Mouse (Mus musculus) liver, embryonic 16.5 days (tissue): ENCODE results near the gene Olfr1049. TPM values are rescaled to one million over a fixed set of nuclear protein-coding genes. Genes with fewer than 3 reads are reported as not detected.
"Not testable (repeated sequence)": the region's sequence is repeated elsewhere in the genome, so short reads cannot be mapped to it uniquely, and the experiment has no call there.

Experiments
- ATAC-seq: fragments of 200-750 bp; cut with Nextera tagmentation; 2 replicates; pipeline ENCODE4 v1.8.0; 2017; ENCODE audit warnings: low read depth, mild to moderate bottlenecking, moderate number of reproducible peaks, moderate library complexity
- H3K27ac ChIP-seq: fragments of 300-500 bp; sonication (generic); 2 replicates; pipeline ENCODE4 v1.5.1; 2014; ENCODE audit warnings: mild to moderate bottlenecking, low read length
- H3K27me3 ChIP-seq: fragments of 300-500 bp; sonication (generic); 2 replicates; pipeline ENCODE4 v1.6.1; 2014; ENCODE audit warnings: low read depth, low read length, mixed read lengths; ENCODE audit not compliant: control insufficient read depth, insufficient read depth
- H3K36me3 ChIP-seq: fragments of 300-500 bp; sonication (generic); 2 replicates; pipeline ENCODE4 v1.6.1; 2014; ENCODE audit warnings: mild to moderate bottlenecking; ENCODE audit not compliant: control insufficient read depth, insufficient read depth
- H3K4me1 ChIP-seq: fragments of 300-500 bp; sonication (generic); 2 replicates; pipeline ENCODE4 v1.6.1; 2014; ENCODE audit warnings: low read depth, low read length, mixed read lengths; ENCODE audit not compliant: control insufficient read depth
- H3K4me2 ChIP-seq: fragments of 300-500 bp; sonication (generic); 2 replicates; pipeline ENCODE4 v1.6.1; 2014; ENCODE audit warnings: low read depth, low read length, mixed read lengths
- H3K4me3 ChIP-seq: fragments of 300-500 bp; sonication (generic); 2 replicates; pipeline ENCODE4 v1.5.1; 2014; ENCODE audit warnings: low read depth, mild to moderate bottlenecking, low read length
- H3K9ac ChIP-seq: fragments of 300-500 bp; sonication (generic); 2 replicates; pipeline ENCODE4 v1.6.1; 2014; ENCODE audit warnings: low read depth, low read length
- H3K9me3 ChIP-seq: fragments of 300-500 bp; sonication (generic); replicated peaks from 2 replicates; pipeline ENCODE4 v1.6.1; 2016; ENCODE audit warnings: low read length; ENCODE audit not compliant: control insufficient read depth
- WGBS: fragments of 180-500 bp; shearing (Covaris S2); extraction: QIAGEN DNeasy Blood & Tissue Kit; methylation state at CpG from one replicate; pipeline ENCODE4 v1.1.7; 2014; ENCODE audit not compliant: insufficient replicate concordance; 5-methylcytosine and 5-hydroxymethylcytosine counted together
- polyA plus RNA-seq: library from polyadenylated mRNA; unstranded; fragments of >200 nt; fragmentation: Nextera tagmentation; extraction: Ambion mirVana; gene quantifications from 2 replicates; pipeline ENCODE4 v1.2.1, GENCODE M21; 2015

Olfr1049 gene
- polyA plus RNA-seq = not detected in 2 replicates

DNA sequence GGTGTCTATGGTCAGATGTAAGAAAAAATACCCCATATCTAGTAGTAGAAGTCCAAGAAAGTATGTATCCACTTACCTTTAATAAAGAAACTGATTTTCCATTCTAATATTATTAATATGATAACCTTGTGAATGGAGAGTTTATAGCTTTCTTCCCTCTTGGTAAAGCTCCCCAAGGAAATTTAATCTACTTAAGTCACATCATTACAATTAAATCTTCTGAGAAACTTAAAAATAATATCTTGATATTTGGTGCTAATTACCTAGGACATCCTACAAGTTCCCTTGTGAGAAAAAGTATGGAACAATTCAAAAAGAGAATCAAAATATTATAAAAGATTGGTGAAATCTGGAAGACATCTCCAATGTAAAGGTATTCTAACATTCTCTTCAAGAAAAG, at the start of gene Olfr1049:
Gene Olfr1049, minus strand, starts transcription at position 101 of the 400 bp plus-strand sequence.
- H3K4me2 ChIP-seq, H3K9ac ChIP-seq, H3K27ac ChIP-seq, H3K9me3 ChIP-seq, H3K36me3 ChIP-seq, H3K27me3 ChIP-seq, H3K4me3 ChIP-seq, H3K4me1 ChIP-seq, ATAC-seq: not testable (repeated sequence)

- no peaks in the 10 kb centered on the region for H3K9me3 ChIP-seq
- no peak for ATAC-seq
- no peaks in the 10 kb centered on the region for H3K36me3 ChIP-seq
- no peak within 1 kb of the TSS for H3K9ac ChIP-seq
- no peaks in the 10 kb centered on the region for H3K27me3 ChIP-seq
- H3K4me2 ChIP-seq = no peak within 1 kb of the TSS
- H3K4me3 ChIP-seq = no peak within 1 kb of the TSS
- no peak within 1 kb of the TSS for H3K27ac ChIP-seq
- H3K4me1 ChIP-seq = no peaks in the 10 kb centered on the region
Measured at GRCm38 (mm10) chr2:86292155-86292554, 34.0 kb upstream of the Olfr1049 start, which contains the start of gene Olfr1052. Gene Olfr1052, plus strand, starts transcription at chr2:86292455.

GRCm38 (mm10) chr2:86278988-86279387, 20.9 kb upstream of the Olfr1049 start, which contains the start of gene Olfr1051:
Gene Olfr1051, minus strand, starts transcription at chr2:86279088.
- not testable (repeated sequence) for H3K9ac ChIP-seq, H3K4me3 ChIP-seq, H3K4me2 ChIP-seq, ATAC-seq, H3K9me3 ChIP-seq, H3K36me3 ChIP-seq, H3K4me1 ChIP-seq, H3K27ac ChIP-seq, H3K27me3 ChIP-seq

DNA sequence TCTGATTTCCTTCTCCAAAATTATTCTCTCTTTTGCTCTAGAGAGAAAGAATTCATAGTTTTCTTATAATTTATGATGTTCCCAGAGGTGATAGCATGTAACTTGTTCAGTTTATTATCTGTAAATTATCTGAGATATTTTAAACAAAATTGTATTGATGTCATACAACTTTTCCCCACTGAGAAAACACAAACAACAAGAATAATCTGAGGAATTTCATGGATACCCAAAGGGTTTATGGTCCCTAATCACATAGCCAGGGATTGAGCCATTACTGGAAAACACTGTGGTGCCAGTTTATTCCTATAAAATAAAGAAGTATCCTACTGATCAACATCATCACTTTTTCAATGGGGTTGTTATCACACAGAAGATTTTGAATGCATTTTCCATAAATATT, 17.9 kb downstream of the Olfr1049 start, which contains the start of gene Olfr1048:
Gene Olfr1048, minus strand, starts transcription at position 101 of the 400 bp plus-strand sequence.
- no peak for ATAC-seq
- no peaks in the 10 kb centered on the region for H3K36me3 ChIP-seq

DNA sequence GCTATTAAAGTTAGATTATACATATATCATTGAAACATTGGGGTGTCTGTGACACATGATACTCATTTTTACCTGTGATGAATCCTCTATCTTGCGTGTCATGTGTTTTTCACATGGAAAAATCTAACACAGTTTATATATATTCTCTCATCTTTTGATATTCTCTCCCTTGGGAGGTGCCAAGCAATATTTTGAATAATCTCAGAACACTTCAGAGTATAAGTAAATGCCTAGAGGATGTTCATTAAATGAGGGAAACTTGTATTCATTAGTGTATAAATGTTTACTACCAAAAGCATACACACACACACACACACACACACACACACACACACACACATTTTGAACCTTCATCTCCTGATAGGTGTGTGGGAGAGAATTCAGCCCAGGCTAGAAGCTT, 26.8 kb downstream of the Olfr1049 start, which contains the start of gene Olfr1047:
Gene Olfr1047, minus strand, starts transcription at position 101 of the 400 bp plus-strand sequence.
- Histone ChIP-seq H3K9me3 (no peaks in the 10 kb centered on the region; the same call in 1 of the 2 replicates), H3K4me1 (no peaks in the 10 kb centered on the region), H3K4me3 (no peak within 1 kb of the TSS), H3K4me2 (no peak within 1 kb of the TSS), H3K9ac (no peak within 1 kb of the TSS), H3K27me3 (no peaks in the 10 kb centered on the region), H3K27ac (no peak within 1 kb of the TSS), H3K36me3 (no peaks in the 10 kb centered on the region)
- WGBS = 56% methylated on average over 1 of the region's 1 CpGs
- no peak for ATAC-seq

More for the DNA sequence above, 17.9 kb downstream of the Olfr1049 start, which contains the start of gene Olfr1048:
- H3K4me1 ChIP-seq = no peaks in the 10 kb centered on the region
- H3K9me3 ChIP-seq = no peaks in the 10 kb centered on the region; the same call in 1 of the 2 replicates
- no peak within 1 kb of the TSS for H3K27ac ChIP-seq
- no peak within 1 kb of the TSS for H3K4me2 ChIP-seq
- no peak within 1 kb of the TSS for H3K4me3 ChIP-seq
- H3K27me3 ChIP-seq = no peaks in the 10 kb centered on the region
- H3K9ac ChIP-seq = no peak within 1 kb of the TSS

GRCm38 (mm10) chr2:86219214-86219613, 38.9 kb downstream of the Olfr1049 start, which contains the start of gene Olfr1046:
Gene Olfr1046, minus strand, starts transcription at chr2:86219314.
- no peaks in the 10 kb centered on the region for H3K36me3 ChIP-seq
- H3K27ac ChIP-seq = no peak within 1 kb of the TSS
- no peaks in the 10 kb centered on the region for H3K4me1 ChIP-seq
- H3K4me2 ChIP-seq = no peak within 1 kb of the TSS
- H3K4me3 ChIP-seq = no peak within 1 kb of the TSS
- WGBS = 33% methylated on average over 2 of the region's 2 CpGs
- H3K9me3 ChIP-seq = no peaks in the 10 kb centered on the region
- no peak for ATAC-seq
- H3K9ac ChIP-seq = no peak within 1 kb of the TSS
- no peaks in the 10 kb centered on the region for H3K27me3 ChIP-seq

Other genes starting within 250 kb of the Olfr1049 start
- 1.1 and 1.5 TPM in 2 replicates for gene Olfr1033, start 237.7 kb downstream of the Olfr1049 start, polyA plus RNA-seq
- 0.05 and 0.06 TPM in 2 replicates for gene Olfr1034, start 212.5 kb downstream of the Olfr1049 start, polyA plus RNA-seq
- gene Olfr1036, start 184.3 kb downstream of the Olfr1049 start, polyA plus RNA-seq = not detected in 2 replicates
- not detected in 2 replicates for gene Olfr1037, start 170.9 kb downstream of the Olfr1049 start, polyA plus RNA-seq
- gene Olfr1039, start 122.4 kb downstream of the Olfr1049 start, polyA plus RNA-seq = not detected in 2 replicates
- not detected in 2 replicates for gene Olfr1040, start 111.6 kb downstream of the Olfr1049 start, polyA plus RNA-seq
- gene Olfr1042, start 96.5 kb downstream of the Olfr1049 start, polyA plus RNA-seq = not detected in 2 replicates
- not detected in 2 replicates for gene Olfr1043, start 90.8 kb downstream of the Olfr1049 start, polyA plus RNA-seq
- gene Olfr1044, start 80.5 kb downstream of the Olfr1049 start, polyA plus RNA-seq = not detected in 2 replicates
- not detected in 2 replicates for gene Olfr52, start 72.6 kb downstream of the Olfr1049 start, polyA plus RNA-seq
- not detected in 2 replicates for gene Olfr1045, start 55.3 kb downstream of the Olfr1049 start, polyA plus RNA-seq
- not detected in 2 replicates for gene Olfr1046, start 39.0 kb downstream of the Olfr1049 start, polyA plus RNA-seq
- not detected in 2 replicates for gene Olfr1047, start 26.9 kb downstream of the Olfr1049 start, polyA plus RNA-seq
- gene Olfr1048, start 18.0 kb downstream of the Olfr1049 start, polyA plus RNA-seq = not detected in 2 replicates
- not detected in 2 replicates for gene Olfr1051, start 20.8 kb upstream of the Olfr1049 start, polyA plus RNA-seq
- gene Olfr1052, start 34.1 kb upstream of the Olfr1049 start, polyA plus RNA-seq = not detected in 2 replicates
- gene Olfr1053, start 57.0 kb upstream of the Olfr1049 start, polyA plus RNA-seq = not detected in 2 replicates
- gene Olfr1054, start 77.1 kb upstream of the Olfr1049 start, polyA plus RNA-seq = not detected in 2 replicates
- gene Olfr1055, start 92.0 kb upstream of the Olfr1049 start, polyA plus RNA-seq = not detected in 2 replicates
- gene Olfr1056, start 104.1 kb upstream of the Olfr1049 start, polyA plus RNA-seq = not detected in 2 replicates
- gene Olfr1057, start 120.1 kb upstream of the Olfr1049 start, polyA plus RNA-seq = not detected in 2 replicates
- gene Olfr1058, start 130.2 kb upstream of the Olfr1049 start, polyA plus RNA-seq = not detected in 2 replicates
- gene Olfr1061, start 155.7 kb upstream of the Olfr1049 start, polyA plus RNA-seq = not detected in 2 replicates
- not detected in 2 replicates for gene Olfr1062, start 168.4 kb upstream of the Olfr1049 start, polyA plus RNA-seq
- gene Olfr1065, start 192.3 kb upstream of the Olfr1049 start, polyA plus RNA-seq = not detected in 2 replicates
- gene Olfr1066, start 197.9 kb upstream of the Olfr1049 start, polyA plus RNA-seq = not detected in 2 replicates
- not detected in 2 replicates for gene Olfr228, start 229.1 kb upstream of the Olfr1049 start, polyA plus RNA-seq